Mouse (Mus musculus): Measurements from ENCODE around the gene Eps8l2.

Eps8l2 gene

GRCm38 (mm10) chr7:141328373-141328990 is 10.2 kb upstream of the Eps8l2 start:
- DNase-seq (ENCODE audit: low spot score in 2 of 2), result no peak

- DNase-seq (ENCODE audit: low spot score in 2 of 2), result no peak
Observed at GRCm38 (mm10) chr7:141330706-141331105, 8.0 kb upstream of the Eps8l2 start.

GRCm38 (mm10) chr7:141331990-141332389 is 6.7 kb upstream of the Eps8l2 start:
- DNase-seq (ENCODE audit: low spot score in 2 of 2), result no peak

GRCm38 (mm10) chr7:141335044-141335579 is 3.6 kb upstream of the Eps8l2 start:
- DNase-seq (ENCODE audit: low spot score in 2 of 2), result no peak

- peak in 1 of 2 experiments; percentile 58 for DNase-seq (ENCODE audit: low spot score in 2 of 2)
Observed at GRCm38 (mm10) chr7:141335682-141336081, 3.0 kb upstream of the Eps8l2 start.

- DNase-seq (ENCODE audit: low spot score in 2 of 2), result no peak
Observed at GRCm38 (mm10) chr7:141336296-141336695, 2.4 kb upstream of the Eps8l2 start.

GRCm38 (mm10) chr7:141337716-141338416 is 814 bp upstream of the Eps8l2 start:
- peak in 1 of 2 experiments; percentile 59 for DNase-seq (ENCODE audit: low spot score in 2 of 2)

- peak in 1 of 2 experiments; percentile 63 for DNase-seq (ENCODE audit: low spot score in 2 of 2)
Observed at GRCm38 (mm10) chr7:141339215-141339920, 688 bp downstream of the Eps8l2 start.

GRCm38 (mm10) chr7:141340023-141340422 is 1.3 kb downstream of the Eps8l2 start:
- DNase-seq (ENCODE audit: low spot score in 2 of 2), result no peak

GRCm38 (mm10) chr7:141340476-141340875 is 1.8 kb downstream of the Eps8l2 start:
- no peak for DNase-seq (ENCODE audit: low spot score in 2 of 2)

GRCm38 (mm10) chr7:141341689-141342226 is 3.1 kb downstream of the Eps8l2 start:
- peak in 1 of 2 experiments; percentile 55 for DNase-seq (ENCODE audit: low spot score in 2 of 2)

- DNase-seq (ENCODE audit: low spot score in 2 of 2), result peak in 1 of 2 experiments; percentile 53
Observed at GRCm38 (mm10) chr7:141343230-141343629, 4.5 kb downstream of the Eps8l2 start.

- peak in 1 of 2 experiments; percentile 54 for DNase-seq (ENCODE audit: low spot score in 2 of 2)
Observed at GRCm38 (mm10) chr7:141343696-141344095, 5.0 kb downstream of the Eps8l2 start.

GRCm38 (mm10) chr7:141344787-141345186 is 6.1 kb downstream of the Eps8l2 start:
- no peak for DNase-seq (ENCODE audit: low spot score in 2 of 2)

- DNase-seq (ENCODE audit: low spot score in 2 of 2), result no peak
Observed at GRCm38 (mm10) chr7:141351061-141351460, 12.4 kb downstream of the Eps8l2 start.

GRCm38 (mm10) chr7:141355051-141355450 is 16.4 kb downstream of the Eps8l2 start:
- peak in 1 of 2 experiments; percentile 55 for DNase-seq (ENCODE audit: low spot score in 2 of 2)

GRCm38 (mm10) chr7:141355626-141356326 is 17.1 kb downstream of the Eps8l2 start:
- DNase-seq (ENCODE audit: low spot score in 2 of 2), result peak; percentile 15 to 65

- peak in 1 of 2 experiments; percentile 62 for DNase-seq (ENCODE audit: low spot score in 2 of 2)
Observed at GRCm38 (mm10) chr7:141356971-141357370, 18.3 kb downstream of the Eps8l2 start.

GRCm38 (mm10) chr7:141361510-141361909 is 22.8 kb downstream of the Eps8l2 start:
- DNase-seq (ENCODE audit: low spot score in 2 of 2), result peak; percentile 18 to 71

- DNase-seq (ENCODE audit: low spot score in 2 of 2), result peak; percentile 78 to 88
Observed at GRCm38 (mm10) chr7:141363106-141363751, 24.5 kb downstream of the Eps8l2 start.

- peak in 1 of 2 experiments; percentile 68 for DNase-seq (ENCODE audit: low spot score in 2 of 2)
Observed at GRCm38 (mm10) chr7:141363752-141364125, 25.1 kb downstream of the Eps8l2 start.
